Mouse (Mus musculus) stomach, postnatal 0 days (tissue): ENCODE measurements around the gene Mcidas.

Experiments
- CTCF ChIP-seq: IDR thresholded peaks from 2 replicates; pipeline ENCODE4 v1.5.1; 2016; ENCODE audit warnings: antibody characterized with exemption, low read depth, mild to moderate bottlenecking, moderate library complexity
- EP300 ChIP-seq: optimal IDR thresholded peaks from 2 replicates; pipeline ENCODE3; 2016; ENCODE audit warnings: antibody characterized with exemption

GRCm38 (mm10) chr13:113046211-113046883, 52.7 kb downstream of the Mcidas start, which contains the start of gene Gpx8:
- TF ChIP-seq CTCF (peak; percentile 78), EP300 (no peak)
